Mouse (Mus musculus): ENCODE measurements around the gene Kctd7.

Gene Kctd7

GRCm38 (mm10) chr5:130144334-130145312 lies at the start of gene Kctd7:
Gene Kctd7 (plus strand): TSS chr5:130144861.
- DNase-seq (ENCODE audit: low read depth, low spot score) = peak; percentile 100

GRCm38 (mm10) chr5:130096754-130097153 lies 47.9 kb upstream of the Kctd7 start:
- peak; percentile 71 for DNase-seq (ENCODE audit: low read depth, low spot score)

GRCm38 (mm10) chr5:130097837-130098236 lies 46.8 kb upstream of the Kctd7 start:
- DNase-seq (ENCODE audit: low read depth, low spot score) = no peak

- no peak for DNase-seq (ENCODE audit: low read depth, low spot score)
These were observed 42.9 kb upstream of the Kctd7 start for GRCm38 (mm10) chr5:130101724-130102123.

GRCm38 (mm10) chr5:130109348-130109747 lies 35.3 kb upstream of the Kctd7 start:
- no peak for DNase-seq (ENCODE audit: low read depth, low spot score)

- DNase-seq (ENCODE audit: low read depth, low spot score) = peak; percentile 23
These were observed 33.8 kb upstream of the Kctd7 start for GRCm38 (mm10) chr5:130110632-130111464.

GRCm38 (mm10) chr5:130112653-130113052 lies 32.0 kb upstream of the Kctd7 start:
- no peak for DNase-seq (ENCODE audit: low read depth, low spot score)

GRCm38 (mm10) chr5:130116116-130116515 lies 28.5 kb upstream of the Kctd7 start:
- DNase-seq (ENCODE audit: low read depth, low spot score) = no peak

- DNase-seq (ENCODE audit: low read depth, low spot score) = peak; percentile 63
These were observed 27.8 kb upstream of the Kctd7 start for GRCm38 (mm10) chr5:130116857-130117256.

GRCm38 (mm10) chr5:130117932-130118331 lies 26.7 kb upstream of the Kctd7 start:
- DNase-seq (ENCODE audit: low read depth, low spot score) = no peak

- DNase-seq (ENCODE audit: low read depth, low spot score) = no peak
These were observed 25.4 kb upstream of the Kctd7 start for GRCm38 (mm10) chr5:130119236-130119635.

GRCm38 (mm10) chr5:130120070-130120736 lies 24.5 kb upstream of the Kctd7 start:
- DNase-seq (ENCODE audit: low read depth, low spot score) = no peak

GRCm38 (mm10) chr5:130120904-130121303 lies 23.8 kb upstream of the Kctd7 start:
- DNase-seq (ENCODE audit: low read depth, low spot score) = peak; percentile 44

- DNase-seq (ENCODE audit: low read depth, low spot score) = no peak
These were observed 22.3 kb upstream of the Kctd7 start for GRCm38 (mm10) chr5:130122355-130122754.

GRCm38 (mm10) chr5:130124271-130124670 lies 20.4 kb upstream of the Kctd7 start:
- no peak for DNase-seq (ENCODE audit: low read depth, low spot score)

GRCm38 (mm10) chr5:130128686-130129523 lies 15.8 kb upstream of the Kctd7 start:
- peak; percentile 29 for DNase-seq (ENCODE audit: low read depth, low spot score)

GRCm38 (mm10) chr5:130129524-130129793 lies 15.2 kb upstream of the Kctd7 start:
- DNase-seq (ENCODE audit: low read depth, low spot score) = peak; percentile 51

- no peak for DNase-seq (ENCODE audit: low read depth, low spot score)
These were observed 8.1 kb upstream of the Kctd7 start for GRCm38 (mm10) chr5:130136597-130136996.

GRCm38 (mm10) chr5:130139393-130139792 lies 5.3 kb upstream of the Kctd7 start:
- DNase-seq (ENCODE audit: low read depth, low spot score) = peak; percentile 88

- DNase-seq (ENCODE audit: low read depth, low spot score) = no peak
These were observed 3.5 kb upstream of the Kctd7 start for GRCm38 (mm10) chr5:130141138-130141537.

- no peak for DNase-seq (ENCODE audit: low read depth, low spot score)
These were observed 2.6 kb upstream of the Kctd7 start for GRCm38 (mm10) chr5:130142041-130142440.

Measured in brain, adult 2 months (tissue).